Mouse (Mus musculus): ENCODE data around the gene Baiap2l1. TPM values are rescaled to one million over a fixed set of nuclear protein-coding genes. Genes with fewer than 3 reads are reported as not detected.

Baiap2l1 gene
- polyA plus RNA-seq, 1 experiment from 2014 or later = 14.3 TPM

GRCm38 (mm10) chr5:144289769-144290440 is 68.0 kb downstream of the Baiap2l1 start:
- 76% methylated on average over 4 of the region's 4 CpGs for WGBS
- H3K27ac ChIP-seq (ENCODE audit: low read length) = no peak overlapping the region; the same call in 1 of the 2 replicates

GRCm38 (mm10) chr5:144288391-144288790 is 69.5 kb downstream of the Baiap2l1 start:
- no peak overlapping the region for H3K4me2 ChIP-seq (replicated peaks; ENCODE audit: low read depth, low read length)
- H3K4me1 ChIP-seq (ENCODE audit: control insufficient read depth, insufficient read depth, low read length) = no peaks in the 10 kb centered on the region
- H3K36me3 ChIP-seq (ENCODE audit: control insufficient read depth, insufficient read depth, low read length) = no peaks in the 10 kb centered on the region
- no peaks in the 10 kb centered on the region for H3K27me3 ChIP-seq (ENCODE audit: control insufficient read depth, insufficient read depth, low read length)
- H3K9me3 ChIP-seq (ENCODE audit: control insufficient read depth, low read depth, low read length) = no peaks in the 10 kb centered on the region
- no peak for ATAC-seq (ENCODE audit: insufficient number of reproducible peaks, insufficient read depth, low FRiP score, low read depth)
- H3K27ac ChIP-seq (ENCODE audit: low read length) = no peak overlapping the region
- no peak overlapping the region for H3K4me3 ChIP-seq (ENCODE audit: low read depth, low read length)
- WGBS = 86% methylated on average over 9 of the region's 9 CpGs
- no peak overlapping the region for H3K9ac ChIP-seq (replicated peaks; ENCODE audit: low read depth, low read length)

More at GRCm38 (mm10) chr5:144289769-144290440, 68.0 kb downstream of the Baiap2l1 start:
- Histone ChIP-seq H3K9me3 (ENCODE audit: control insufficient read depth, low read depth, low read length) (no peaks in the 10 kb centered on the region), H3K27me3 (ENCODE audit: control insufficient read depth, insufficient read depth, low read length) (no peaks in the 10 kb centered on the region), H3K9ac (replicated peaks; ENCODE audit: low read depth, low read length) (no peak overlapping the region), H3K36me3 (ENCODE audit: control insufficient read depth, insufficient read depth, low read length) (no peaks in the 10 kb centered on the region), H3K4me1 (ENCODE audit: control insufficient read depth, insufficient read depth, low read length) (no peaks in the 10 kb centered on the region), H3K4me2 (replicated peaks; ENCODE audit: low read depth, low read length) (no peak overlapping the region), H3K4me3 (ENCODE audit: low read depth, low read length) (no peak overlapping the region)
- no peak for ATAC-seq (ENCODE audit: insufficient number of reproducible peaks, insufficient read depth, low FRiP score, low read depth)

GRCm38 (mm10) chr5:144287267-144287820 is 70.6 kb downstream of the Baiap2l1 start:
- 82% methylated on average over 3 of the region's 3 CpGs for WGBS
- Histone ChIP-seq H3K9me3 (ENCODE audit: control insufficient read depth, low read depth, low read length) (no peaks in the 10 kb centered on the region), H3K27ac (ENCODE audit: low read length) (no peak overlapping the region), H3K4me1 (ENCODE audit: control insufficient read depth, insufficient read depth, low read length) (no peaks in the 10 kb centered on the region), H3K27me3 (ENCODE audit: control insufficient read depth, insufficient read depth, low read length) (no peaks in the 10 kb centered on the region), H3K4me3 (ENCODE audit: low read depth, low read length) (no peak overlapping the region), H3K9ac (replicated peaks; ENCODE audit: low read depth, low read length) (no peak overlapping the region), H3K36me3 (ENCODE audit: control insufficient read depth, insufficient read depth, low read length) (no peaks in the 10 kb centered on the region), H3K4me2 (replicated peaks; ENCODE audit: low read depth, low read length) (no peak overlapping the region)
- no peak for ATAC-seq (ENCODE audit: insufficient number of reproducible peaks, insufficient read depth, low FRiP score, low read depth)

DNA sequence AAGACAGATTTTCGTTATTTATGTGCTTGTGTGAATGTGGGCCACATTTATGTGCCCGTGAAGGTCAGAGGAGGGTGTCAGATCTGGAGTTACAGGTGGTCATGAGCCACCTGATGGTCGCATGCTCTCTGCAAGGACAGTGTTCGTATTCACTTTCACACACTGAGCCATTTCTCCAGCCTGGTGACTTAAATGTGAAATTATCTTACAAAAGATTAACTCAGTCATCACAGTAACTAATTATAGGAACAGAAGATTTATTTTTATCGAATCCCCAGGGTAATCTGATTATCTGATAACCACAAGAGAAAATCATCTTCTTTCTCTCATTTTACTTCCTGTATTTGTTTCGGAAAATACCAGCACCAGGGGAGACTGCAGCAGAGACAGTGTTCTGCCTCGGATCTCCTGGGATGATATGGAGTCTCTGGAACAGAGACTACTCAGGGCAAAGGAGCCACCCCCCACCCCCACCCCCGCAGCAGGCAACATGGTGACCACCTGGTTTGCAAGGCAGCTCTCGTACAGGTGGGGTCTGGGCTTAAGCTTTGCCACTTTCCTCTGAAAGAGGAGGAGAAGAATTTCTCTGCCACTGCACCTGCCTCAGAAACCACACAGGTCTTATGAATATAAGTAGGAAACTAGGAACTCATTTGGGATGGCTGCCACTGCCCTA is 71.2 kb downstream of the Baiap2l1 start:
- Histone ChIP-seq H3K4me2 (replicated peaks; ENCODE audit: low read depth, low read length) (no peak overlapping the region), H3K9ac (replicated peaks; ENCODE audit: low read depth, low read length) (no peak overlapping the region), H3K27ac (ENCODE audit: low read length) (no peak overlapping the region), H3K36me3 (ENCODE audit: control insufficient read depth, insufficient read depth, low read length) (no peaks in the 10 kb centered on the region), H3K9me3 (ENCODE audit: control insufficient read depth, low read depth, low read length) (no peaks in the 10 kb centered on the region), H3K27me3 (ENCODE audit: control insufficient read depth, insufficient read depth, low read length) (no peaks in the 10 kb centered on the region), H3K4me1 (ENCODE audit: control insufficient read depth, insufficient read depth, low read length) (no peaks in the 10 kb centered on the region), H3K4me3 (ENCODE audit: low read depth, low read length) (no peak overlapping the region)
- 72% methylated on average over 9 of the region's 9 CpGs for WGBS
- ATAC-seq (ENCODE audit: insufficient number of reproducible peaks, insufficient read depth, low FRiP score, low read depth) = no peak

DNA sequence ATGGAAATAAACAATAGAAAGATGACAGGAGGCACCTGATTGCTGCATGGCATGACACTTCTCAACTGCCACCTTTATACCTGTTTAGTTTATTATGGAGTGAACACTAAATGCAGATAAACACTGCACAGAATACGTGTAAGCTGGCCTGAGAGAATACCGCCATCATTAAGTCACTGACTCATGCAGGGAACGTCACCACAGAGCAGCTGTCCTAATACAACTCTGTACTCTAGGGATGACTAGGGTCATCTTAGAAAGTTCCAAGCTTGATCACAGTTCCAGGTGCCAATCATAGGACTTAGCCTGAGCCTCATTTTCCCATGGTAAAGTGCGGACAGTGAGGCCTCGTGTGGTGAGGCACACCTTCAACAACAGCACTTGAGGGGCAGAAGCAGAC is 73.3 kb downstream of the Baiap2l1 start:
- no peak overlapping the region for H3K4me2 ChIP-seq (replicated peaks; ENCODE audit: low read depth, low read length)
- no peak overlapping the region for H3K9ac ChIP-seq (replicated peaks; ENCODE audit: low read depth, low read length)
- H3K4me3 ChIP-seq (ENCODE audit: low read depth, low read length) = no peak overlapping the region
- no peaks in the 10 kb centered on the region for H3K27me3 ChIP-seq (ENCODE audit: control insufficient read depth, insufficient read depth, low read length)
- no peak overlapping the region for H3K27ac ChIP-seq (ENCODE audit: low read length)
- no peaks in the 10 kb centered on the region for H3K9me3 ChIP-seq (ENCODE audit: control insufficient read depth, low read depth, low read length)
- 76% methylated on average over 5 of the region's 5 CpGs for WGBS
- H3K4me1 ChIP-seq (ENCODE audit: control insufficient read depth, insufficient read depth, low read length) = no peaks in the 10 kb centered on the region
- H3K36me3 ChIP-seq (ENCODE audit: control insufficient read depth, insufficient read depth, low read length) = no peaks in the 10 kb centered on the region; the same call in 1 of the 2 replicates
- no peak for ATAC-seq (ENCODE audit: insufficient number of reproducible peaks, insufficient read depth, low FRiP score, low read depth)

- Histone ChIP-seq H3K9ac (replicated peaks; ENCODE audit: low read depth, low read length) (no peak overlapping the region), H3K36me3 (ENCODE audit: control insufficient read depth, insufficient read depth, low read length) (no peaks in the 10 kb centered on the region; the same call in 1 of the 2 replicates), H3K9me3 (ENCODE audit: control insufficient read depth, low read depth, low read length) (no peaks in the 10 kb centered on the region), H3K4me1 (ENCODE audit: control insufficient read depth, insufficient read depth, low read length) (no peaks in the 10 kb centered on the region), H3K27me3 (ENCODE audit: control insufficient read depth, insufficient read depth, low read length) (no peaks in the 10 kb centered on the region), H3K4me3 (ENCODE audit: low read depth, low read length) (no peak overlapping the region), H3K4me2 (replicated peaks; ENCODE audit: low read depth, low read length) (no peak overlapping the region), H3K27ac (ENCODE audit: low read length) (no peak overlapping the region)
- WGBS = 47% methylated on average over 8 of the region's 8 CpGs
- no peak for ATAC-seq (ENCODE audit: insufficient number of reproducible peaks, insufficient read depth, low FRiP score, low read depth)
Measured at GRCm38 (mm10) chr5:144283551-144284031, 74.3 kb downstream of the Baiap2l1 start.

DNA sequence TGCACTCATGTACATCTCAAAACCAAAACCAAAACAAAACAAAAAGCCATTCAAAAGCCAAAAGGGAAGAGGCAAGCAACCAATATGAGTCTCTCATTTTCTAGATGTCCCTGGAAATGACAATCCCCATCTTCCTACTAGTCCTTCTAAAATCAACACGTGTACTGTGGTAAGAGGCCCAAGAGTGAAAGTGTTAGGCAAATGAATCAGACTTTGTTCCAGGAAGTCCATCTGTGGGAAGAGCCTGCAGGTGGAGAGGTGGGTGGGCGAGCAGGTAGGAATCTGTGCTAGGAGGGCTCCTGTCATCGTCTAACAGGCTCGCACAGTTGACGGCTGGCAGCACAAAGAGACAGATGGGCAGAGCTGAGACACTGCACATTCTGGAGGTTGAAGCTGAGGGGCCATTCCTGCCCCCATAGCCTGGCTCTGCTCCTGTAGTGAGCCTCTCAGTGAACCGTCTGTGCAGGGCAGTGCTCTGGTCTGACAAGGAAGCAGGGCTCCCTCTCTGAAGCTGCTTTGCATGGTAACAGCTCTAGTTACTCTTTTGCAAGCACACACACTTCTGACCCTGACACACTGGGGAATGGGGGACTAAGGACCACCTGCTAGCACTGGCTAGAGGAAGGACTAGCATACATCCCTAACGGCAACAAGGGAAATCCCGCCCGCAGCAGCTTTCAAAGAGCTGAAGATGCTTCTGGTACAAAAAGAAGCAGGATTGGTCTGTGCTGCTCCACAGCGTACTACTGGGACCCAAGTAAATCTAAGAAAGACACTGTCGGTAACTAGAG is 75.2 kb downstream of the Baiap2l1 start:
- WGBS = 77% methylated on average over 11 of the region's 11 CpGs
- no peak overlapping the region for H3K27ac ChIP-seq (ENCODE audit: low read length)
- no peak overlapping the region for H3K9ac ChIP-seq (replicated peaks; ENCODE audit: low read depth, low read length)
- no peaks in the 10 kb centered on the region; the same call in none of the 2 replicates for H3K36me3 ChIP-seq (ENCODE audit: control insufficient read depth, insufficient read depth, low read length)
- H3K9me3 ChIP-seq (ENCODE audit: control insufficient read depth, low read depth, low read length) = no peaks in the 10 kb centered on the region
- ATAC-seq (ENCODE audit: insufficient number of reproducible peaks, insufficient read depth, low FRiP score, low read depth) = no peak
- no peaks in the 10 kb centered on the region for H3K4me1 ChIP-seq (ENCODE audit: control insufficient read depth, insufficient read depth, low read length)
- no peaks in the 10 kb centered on the region for H3K27me3 ChIP-seq (ENCODE audit: control insufficient read depth, insufficient read depth, low read length)
- no peak overlapping the region for H3K4me2 ChIP-seq (replicated peaks; ENCODE audit: low read depth, low read length)
- no peak overlapping the region for H3K4me3 ChIP-seq (ENCODE audit: low read depth, low read length)

DNA sequence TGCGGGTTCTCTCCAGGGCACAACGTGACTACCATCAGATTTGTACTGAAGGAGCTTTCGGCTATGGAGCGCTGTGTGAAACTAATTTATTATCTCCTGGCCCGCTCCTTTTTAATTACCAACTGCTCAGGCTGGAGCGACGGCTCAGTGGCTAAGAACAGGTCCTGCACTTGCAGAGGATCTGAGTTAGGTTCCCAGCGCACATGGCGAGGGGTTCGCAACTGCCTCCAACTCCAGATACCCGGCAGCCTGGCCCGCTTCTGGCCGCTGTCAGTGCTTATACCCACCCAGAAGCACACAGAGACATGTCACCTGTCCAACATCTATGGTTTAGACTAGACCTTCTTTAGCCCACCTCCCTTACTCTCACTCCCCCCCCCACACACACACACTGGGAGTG is 78.0 kb downstream of the Baiap2l1 start:
- ATAC-seq (ENCODE audit: insufficient number of reproducible peaks, insufficient read depth, low FRiP score, low read depth) = no peak
- 95% methylated on average over 13 of the region's 13 CpGs for WGBS

More for the DNA sequence above, 78.0 kb downstream of the Baiap2l1 start:
- H3K4me1 ChIP-seq (ENCODE audit: control insufficient read depth, insufficient read depth, low read length) = no peaks in the 10 kb centered on the region
- no peaks in the 10 kb centered on the region for H3K9me3 ChIP-seq (ENCODE audit: control insufficient read depth, low read depth, low read length)
- no peaks in the 10 kb centered on the region for H3K27me3 ChIP-seq (ENCODE audit: control insufficient read depth, insufficient read depth, low read length)
- no peak overlapping the region for H3K4me2 ChIP-seq (replicated peaks; ENCODE audit: low read depth, low read length)
- no peak overlapping the region for H3K4me3 ChIP-seq (ENCODE audit: low read depth, low read length)
- no peak overlapping the region for H3K9ac ChIP-seq (replicated peaks; ENCODE audit: low read depth, low read length)
- H3K36me3 ChIP-seq (ENCODE audit: control insufficient read depth, insufficient read depth, low read length) = no peaks in the 10 kb centered on the region; the same call in none of the 2 replicates
- H3K27ac ChIP-seq (ENCODE audit: low read length) = no peak overlapping the region

Measured in stomach, embryonic 14.5 days (tissue).